Mouse (Mus musculus) embryonic fibroblast, embryonic 13.5 days (primary cell): Measurements from ENCODE around the gene Adamts8.

Experiments used
- CTCF ChIP-seq: IDR thresholded peaks from 2 replicates; pipeline ENCODE4 v1.5.1; 2011; ENCODE audit warnings: mild to moderate bottlenecking, control low read depth, low read length, moderate library complexity, borderline replicate concordance; ENCODE audit not compliant: insufficient read depth
- POLR2A ChIP-seq: IDR thresholded peaks from 2 replicates; pipeline ENCODE4 v1.6.1; 2011; ENCODE audit warnings: low read depth, mild to moderate bottlenecking, control low read depth, low read length, moderate library complexity

DNA sequence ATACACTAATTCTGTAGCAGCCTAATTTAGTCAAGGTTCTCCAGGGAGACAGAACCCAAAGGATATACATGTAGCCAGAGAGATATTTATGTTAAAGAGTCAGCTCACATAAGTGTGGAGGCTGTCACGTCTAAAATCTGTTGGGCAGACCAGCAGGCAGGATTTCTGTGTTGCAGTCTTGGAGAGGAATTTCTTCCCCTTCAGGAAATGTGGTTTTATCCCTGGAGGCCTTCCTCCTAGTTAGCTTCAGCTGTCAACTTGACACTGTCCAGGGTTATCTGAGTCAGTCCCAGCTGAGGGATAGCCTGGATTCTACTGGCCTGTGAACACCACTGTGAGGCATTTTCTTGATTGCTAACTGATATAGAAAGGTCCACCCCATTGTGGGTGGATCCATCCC lies 69.2 kb downstream of the Adamts8 start:
- no peak for TF ChIP-seq POLR2A
- no peak for TF ChIP-seq CTCF
